Mouse (Mus musculus): ENCODE data around the gene Galnt9.

Galnt9 gene

GRCm38 (mm10) chr5:110587467-110587866 lies 43.3 kb downstream of the Galnt9 start:
- in situ Hi-C loops (cut with MseI, MboI), result no loop called here

GRCm38 (mm10) chr5:110589833-110590232 lies 45.7 kb downstream of the Galnt9 start:
- in situ Hi-C loops (cut with MseI, MboI), result no loop called here

- in situ Hi-C loops (cut with MseI, MboI), result no loop called here
Measured at GRCm38 (mm10) chr5:110594465-110594864, 50.3 kb downstream of the Galnt9 start.

GRCm38 (mm10) chr5:110595341-110595740 lies 51.2 kb downstream of the Galnt9 start:
- in situ Hi-C loops (cut with MseI, MboI), result no loop called here

- in situ Hi-C loops (cut with MseI, MboI), result no loop called here
Measured at GRCm38 (mm10) chr5:110596086-110596780, 52.1 kb downstream of the Galnt9 start.

GRCm38 (mm10) chr5:110597502-110597901 lies 53.3 kb downstream of the Galnt9 start:
- in situ Hi-C loops (cut with MseI, MboI), result no loop called here

- in situ Hi-C loops (cut with MseI, MboI), result no loop called here
Measured at GRCm38 (mm10) chr5:110598298-110599095, 54.3 kb downstream of the Galnt9 start.

GRCm38 (mm10) chr5:110603016-110603685 lies 59.0 kb downstream of the Galnt9 start:
- in situ Hi-C loops (cut with MseI, MboI), result no loop called here

- in situ Hi-C loops (cut with MseI, MboI), result no loop called here
Measured at GRCm38 (mm10) chr5:110604311-110604710, 60.2 kb downstream of the Galnt9 start.

- in situ Hi-C loops (cut with MseI, MboI), result no loop called here
Measured at GRCm38 (mm10) chr5:110605531-110606221, 61.5 kb downstream of the Galnt9 start.

GRCm38 (mm10) chr5:110607767-110608166 lies 63.6 kb downstream of the Galnt9 start:
- in situ Hi-C loops (cut with MseI, MboI), result no loop called here

- in situ Hi-C loops (cut with MseI, MboI), result no loop called here
Measured at GRCm38 (mm10) chr5:110608336-110608735, 64.2 kb downstream of the Galnt9 start.

GRCm38 (mm10) chr5:110608941-110609340 lies 64.8 kb downstream of the Galnt9 start:
- in situ Hi-C loops (cut with MseI, MboI), result no loop called here

GRCm38 (mm10) chr5:110609425-110609824 lies 65.3 kb downstream of the Galnt9 start:
- in situ Hi-C loops (cut with MseI, MboI), result no loop called here

GRCm38 (mm10) chr5:110609868-110610267 lies 65.7 kb downstream of the Galnt9 start:
- in situ Hi-C loops (cut with MseI, MboI), result no loop called here

GRCm38 (mm10) chr5:110610484-110610883 lies 66.3 kb downstream of the Galnt9 start:
- in situ Hi-C loops (cut with MseI, MboI), result no loop called here

GRCm38 (mm10) chr5:110611435-110612158 lies 67.4 kb downstream of the Galnt9 start:
- in situ Hi-C loops (cut with MseI, MboI), result no loop called here

GRCm38 (mm10) chr5:110619226-110619625 lies 75.1 kb downstream of the Galnt9 start:
- in situ Hi-C loops (cut with MseI, MboI), result no loop called here

- in situ Hi-C loops (cut with MseI, MboI), result no loop called here
Measured at GRCm38 (mm10) chr5:110624319-110624718, 80.2 kb downstream of the Galnt9 start.

GRCm38 (mm10) chr5:110627351-110627750 lies 83.2 kb downstream of the Galnt9 start:
- in situ Hi-C loops (cut with MseI, MboI), result no loop called here

GRCm38 (mm10) chr5:110628156-110628555 lies 84.0 kb downstream of the Galnt9 start:
- in situ Hi-C loops (cut with MseI, MboI), result no loop called here

All from mouse trophoblast stem cell (cell line).